Mouse (Mus musculus) heart, postnatal 0 days (tissue): ENCODE data around the gene Soat1.

Source experiments
- CTCF ChIP-seq: IDR thresholded peaks from 2 replicates; pipeline ENCODE4 v1.5.1; 2016; ENCODE audit warnings: antibody characterized with exemption, control low read depth, low read depth
- EP300 ChIP-seq: IDR thresholded peaks from 2 replicates; pipeline ENCODE4 v1.6.1; 2016; ENCODE audit warnings: antibody characterized with exemption, low read depth

- no peak for TF ChIP-seq CTCF
- TF ChIP-seq EP300 = no peak
Observed at GRCm38 (mm10) chr1:156455005-156455758, 18.9 kb downstream of the Soat1 start.
